Mouse (Mus musculus): ENCODE results near the gene Polh. TPM values are rescaled to one million over a fixed set of nuclear protein-coding genes. Genes with fewer than 3 reads are reported as not detected.
A peak's percentile ranks its signal among the peaks of the same experiment; 100 is the strongest.

The Polh gene
- total RNA-seq, 1 experiment from 2014 or later = 38.5 TPM

DNA sequence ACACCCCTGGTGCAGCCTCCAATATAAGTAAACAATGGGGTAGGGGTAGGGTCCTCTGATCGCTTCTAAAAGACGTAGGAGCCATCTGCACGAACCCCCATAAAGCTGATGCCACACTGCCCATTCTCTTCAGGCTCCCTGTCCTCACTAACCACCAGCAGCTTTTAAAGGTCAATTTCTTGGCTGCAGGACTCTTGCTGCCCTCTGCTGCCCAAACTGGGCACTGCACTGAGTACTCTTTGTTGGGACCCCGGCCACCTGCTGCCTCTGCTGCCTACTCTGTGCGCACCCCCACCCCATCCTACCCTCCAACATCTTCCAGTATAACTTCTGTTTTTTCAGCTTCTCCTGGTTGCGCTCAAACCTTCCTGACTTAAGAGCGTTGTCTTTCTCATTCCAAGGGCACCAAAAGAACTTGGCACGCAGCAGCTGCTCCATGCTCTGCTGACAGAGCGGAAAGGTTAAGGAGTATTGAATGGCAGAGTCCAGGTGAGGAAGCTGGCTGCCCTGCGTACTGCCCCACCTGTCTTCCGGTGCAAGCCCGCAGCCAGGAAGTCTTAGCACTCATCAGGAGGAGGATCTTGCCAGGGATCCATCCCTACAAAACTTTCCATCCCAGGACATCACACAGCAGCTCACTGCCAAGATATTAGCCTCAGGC lies 70.3 kb downstream of the Polh start:
- DNase-seq = peak; percentile 83

DNA sequence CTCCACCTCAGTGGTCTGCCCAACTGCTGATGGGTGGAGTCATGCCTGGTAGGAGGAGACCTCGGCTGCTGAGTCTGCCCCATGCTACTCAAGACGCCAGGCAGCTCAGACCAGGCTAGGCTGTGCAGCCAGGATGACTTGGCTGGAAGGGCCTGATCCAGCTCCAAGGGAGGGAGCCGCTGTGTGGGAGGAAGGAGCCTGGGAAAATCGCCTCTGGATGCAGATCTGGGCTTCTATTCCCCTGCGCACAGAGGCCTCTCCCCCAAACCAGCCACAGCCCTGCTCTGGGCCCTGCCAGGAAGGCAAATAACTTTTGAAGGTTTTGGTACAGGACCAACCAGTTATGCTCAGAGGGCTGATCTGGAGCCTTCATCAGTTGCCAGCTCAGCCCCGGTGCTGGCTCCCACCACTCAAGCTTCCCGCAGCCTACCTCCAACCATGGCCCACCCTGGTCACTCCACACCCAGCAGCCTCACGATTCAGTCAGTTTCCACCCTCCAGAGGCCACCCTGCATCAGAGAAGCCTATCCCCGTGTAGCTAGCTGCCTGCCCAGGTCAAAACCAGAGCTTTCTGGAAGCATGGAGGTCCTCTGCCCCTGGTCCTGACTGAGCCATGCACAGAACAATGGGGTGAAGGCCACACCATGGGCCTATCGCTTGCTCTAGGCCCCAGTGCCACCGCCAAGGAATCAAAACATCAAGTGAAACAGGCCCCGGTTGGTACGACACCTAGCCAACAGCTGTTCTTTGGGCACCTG lies 72.5 kb downstream of the Polh start:
- DNase-seq = peak; percentile 54

DNA sequence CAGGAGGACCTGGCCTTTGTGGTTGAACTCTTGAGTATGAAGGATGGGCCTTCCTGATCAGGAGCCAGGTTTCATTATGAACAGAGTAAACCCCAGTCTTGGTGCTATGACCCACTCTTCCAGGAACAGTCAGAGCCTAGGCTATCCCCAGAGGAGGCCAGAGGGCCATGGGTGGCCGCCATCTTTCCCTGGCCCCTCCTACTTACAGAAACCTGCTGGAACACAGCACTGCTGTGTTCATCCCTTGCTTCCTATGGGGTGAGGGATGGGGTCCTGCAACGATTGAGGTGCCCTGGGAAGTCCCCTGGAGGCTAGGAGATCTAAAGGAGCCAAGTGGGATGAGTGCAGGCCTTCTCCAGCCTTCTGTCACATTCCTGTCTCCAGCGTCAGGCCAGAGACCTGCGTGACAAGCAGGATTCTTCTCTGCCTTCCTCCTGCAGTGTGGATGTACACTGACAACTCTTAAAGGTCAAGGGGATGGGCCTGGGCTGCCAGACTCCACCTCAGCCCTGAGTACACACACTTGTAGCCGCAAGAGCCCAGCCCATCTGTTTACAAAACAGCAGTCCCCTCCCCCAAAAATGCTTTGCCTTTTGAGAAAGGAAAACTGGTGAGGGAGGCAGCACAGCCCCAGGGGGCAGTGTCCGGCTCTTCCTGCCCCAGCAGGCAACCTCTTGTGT lies 74.5 kb downstream of the Polh start:
- peak; percentile 43 for DNase-seq

GRCm38 (mm10) chr17:46126608-46127007 lies 75.8 kb downstream of the Polh start:
- DNase-seq = peak; percentile 80

DNA sequence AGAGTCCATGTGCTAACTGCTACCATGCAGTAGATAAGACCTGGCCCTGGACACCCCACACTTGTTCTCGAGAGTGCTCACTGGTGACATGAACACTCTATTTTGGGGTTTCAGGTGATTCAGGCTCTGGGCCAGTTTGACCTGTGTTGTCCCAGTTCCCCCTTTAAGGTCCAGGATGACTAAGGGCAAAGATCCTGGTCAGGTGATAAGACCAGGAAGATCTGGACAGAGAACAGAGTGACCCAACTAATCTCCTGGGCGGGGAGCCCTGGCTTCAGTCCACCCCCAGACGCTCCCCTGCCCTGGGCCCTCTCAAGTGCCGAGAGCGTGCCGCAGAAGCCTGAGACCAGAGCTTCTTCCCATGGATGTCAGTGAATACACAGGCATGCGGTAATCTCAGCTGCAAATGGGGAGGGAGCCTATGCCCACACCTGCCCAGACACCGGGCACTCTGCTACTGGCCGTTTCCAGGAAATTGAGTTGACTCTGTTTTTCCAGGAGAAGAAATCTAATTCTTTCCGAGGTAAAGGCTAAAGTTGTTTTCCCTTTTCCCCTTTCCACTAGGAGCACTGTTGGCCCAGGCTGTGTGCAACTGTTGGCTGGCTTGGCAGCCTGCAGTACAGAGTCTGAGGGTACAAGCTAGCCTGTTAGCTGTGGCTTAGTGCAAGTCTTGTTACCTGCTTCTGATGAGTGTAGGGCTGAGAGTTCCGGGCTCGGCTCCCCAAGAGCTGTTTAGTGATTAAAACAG lies 78.3 kb downstream of the Polh start:
- DNase-seq = no peak

GRCm38 (mm10) chr17:46123285-46123684 lies 79.2 kb downstream of the Polh start:
- DNase-seq = no peak

GRCm38 (mm10) chr17:46122791-46123190 lies 79.7 kb downstream of the Polh start:
- DNase-seq = no peak

Small RNA genes lying within 50 kb of the gene (microRNA-seq; reads per million reads assigned to microRNA genes)
- gene Mir693 = 0 reads per million in 2 experiments

Other genes starting within 250 kb of the Polh start
- 422 and 438 TPM in 2 replicates for gene Vegfa, start 170.3 kb downstream of the Polh start, total RNA-seq (2021)
- gene Mrps18a, start 91.7 kb downstream of the Polh start, total RNA-seq (2021) = 107 and 111 TPM in 2 replicates
- 4.9 and 6.3 TPM in 2 replicates for gene Rsph9, start 58.4 kb downstream of the Polh start, total RNA-seq (2021)
- gene Mad2l1bp, start 49.1 kb downstream of the Polh start, total RNA-seq (2021) = 10.8 and 13.9 TPM in 2 replicates
- 74.2 and 90.1 TPM in 2 replicates for gene Gtpbp2, start 41.6 kb downstream of the Polh start, total RNA-seq (2021)
- 61.0 and 67.9 TPM in 2 replicates for gene Xpo5, start 137 bp upstream of the Polh start, total RNA-seq (2021)
- gene Polr1c, start 45.4 kb upstream of the Polh start, total RNA-seq (2021) = 73.9 and 74.6 TPM in 2 replicates
- 135 and 137 TPM in 2 replicates for gene Yipf3, start 45.4 kb upstream of the Polh start, total RNA-seq (2021)
- 3.7 and 4.8 TPM in 2 replicates for gene Lrrc73, start 50.9 kb upstream of the Polh start, total RNA-seq (2021)
- gene Tjap1, start 80.4 kb upstream of the Polh start, total RNA-seq (2021) = 44.1 and 44.2 TPM in 2 replicates
- 0.41 and 0.44 TPM in 2 replicates for gene Dlk2, start 94.8 kb upstream of the Polh start, total RNA-seq (2021)
- gene Abcc10, start 125.7 kb upstream of the Polh start, total RNA-seq (2021) = 10.1 and 11.5 TPM in 2 replicates
- 28.7 and 37.0 TPM in 2 replicates for gene Zfp318, start 181.1 kb upstream of the Polh start, total RNA-seq (2021)
- gene Crip3, start 226.3 kb upstream of the Polh start, total RNA-seq (2021) = 1.1 and 1.2 TPM in 2 replicates
- gene Slc22a7, start 235.8 kb upstream of the Polh start, total RNA-seq (2021) = 0.49 and 14.3 TPM in 2 replicates